Mouse (Mus musculus) neural tube, embryonic 13.5 days (tissue): ENCODE data around the gene Kctd6. TPM values are rescaled to one million over a fixed set of nuclear protein-coding genes. Genes with fewer than 3 reads are reported as not detected.

Source experiments
- ATAC-seq: fragments of 200-750 bp; cut with Nextera tagmentation; 2 replicates; pipeline ENCODE4 v1.8.0; 2017; ENCODE audit warnings: low read depth, mild to moderate bottlenecking, moderate TSS enrichment, moderate library complexity
- H3K27ac ChIP-seq: fragments of 300-500 bp; sonication (generic); replicated peaks from 2 replicates; pipeline ENCODE4 v1.5.1; 2015; ENCODE audit warnings: moderate library complexity, mild to moderate bottlenecking, inconsistent platforms
- H3K27me3 ChIP-seq: fragments of 300-500 bp; sonication (generic); 2 replicates; pipeline ENCODE4 v1.6.1; 2015; ENCODE audit warnings: mild to moderate bottlenecking, inconsistent platforms
- H3K36me3 ChIP-seq: fragments of 300-500 bp; sonication (generic); 2 replicates; pipeline ENCODE4 v1.6.1; 2015; ENCODE audit warnings: mild to moderate bottlenecking, inconsistent platforms
- H3K4me1 ChIP-seq: fragments of 300-500 bp; sonication (generic); replicated peaks from 2 replicates; pipeline ENCODE4 v1.6.1; 2015; ENCODE audit warnings: inconsistent platforms
- H3K4me2 ChIP-seq: fragments of 300-500 bp; sonication (generic); 2 replicates; pipeline ENCODE4 v1.6.1; 2015; ENCODE audit warnings: inconsistent platforms, mild to moderate bottlenecking, moderate library complexity
- H3K4me3 ChIP-seq: fragments of 300-500 bp; sonication (generic); 2 replicates; pipeline ENCODE4 v1.5.1; 2015; ENCODE audit warnings: mild to moderate bottlenecking, inconsistent platforms
- H3K9ac ChIP-seq: fragments of 300-500 bp; sonication (generic); 2 replicates; pipeline ENCODE4 v1.6.1; 2015; ENCODE audit warnings: moderate library complexity, mild to moderate bottlenecking, inconsistent platforms
- H3K9me3 ChIP-seq: fragments of 300-500 bp; sonication (generic); 2 replicates; pipeline ENCODE4 v1.6.1; 2016; ENCODE audit warnings: inconsistent platforms
- WGBS: fragments of 180-500 bp; shearing (Covaris S2); methylation state at CpG from one replicate; pipeline ENCODE4 v1.1.7; 2015; 5-methylcytosine and 5-hydroxymethylcytosine counted together
- polyA plus RNA-seq: library from polyadenylated mRNA; unstranded; fragments of >200 nt; fragmentation: Nextera tagmentation; extraction: Ambion mirVana; gene quantifications from 2 replicates; pipeline ENCODE4 v1.2.1, GENCODE M21; 2015

Kctd6 gene
- polyA plus RNA-seq, 1 experiment from 2014 or later = 18.7 TPM

DNA sequence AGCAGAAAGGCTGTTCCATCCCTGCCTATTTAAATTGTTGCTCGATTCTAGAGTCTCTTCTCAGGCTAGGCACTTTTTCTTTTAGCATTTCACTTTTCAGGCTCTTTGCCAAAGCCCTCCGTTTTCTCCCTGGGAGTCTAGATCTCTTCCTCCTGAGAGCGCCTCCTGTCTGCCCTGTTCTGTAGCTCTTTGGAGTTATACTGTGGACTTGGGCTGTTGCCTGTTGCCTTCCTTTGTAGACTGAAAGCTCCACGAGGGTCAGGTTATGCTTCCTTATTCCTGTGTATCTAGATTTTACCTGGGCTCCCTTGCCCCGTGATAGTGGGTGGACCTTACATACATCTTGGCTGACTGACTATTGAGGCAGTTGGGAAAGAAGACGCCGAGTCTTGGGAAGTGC, 4.3 kb downstream of the Kctd6 start:
- ATAC-seq = no peak
- Histone ChIP-seq H3K4me3 (no peak overlapping the region), H3K36me3 (peaks cover 12% of the 10 kb centered on the region), H3K4me2 (peak overlapping the region; percentile 18), H3K27me3 (peaks cover 22% of the 10 kb centered on the region), H3K4me1 (peaks cover 44% of the 10 kb centered on the region), H3K9ac (no peak overlapping the region), H3K27ac (no peak overlapping the region), H3K9me3 (no peaks in the 10 kb centered on the region)
- WGBS = 40% methylated on average over 7 of the region's 7 CpGs

DNA sequence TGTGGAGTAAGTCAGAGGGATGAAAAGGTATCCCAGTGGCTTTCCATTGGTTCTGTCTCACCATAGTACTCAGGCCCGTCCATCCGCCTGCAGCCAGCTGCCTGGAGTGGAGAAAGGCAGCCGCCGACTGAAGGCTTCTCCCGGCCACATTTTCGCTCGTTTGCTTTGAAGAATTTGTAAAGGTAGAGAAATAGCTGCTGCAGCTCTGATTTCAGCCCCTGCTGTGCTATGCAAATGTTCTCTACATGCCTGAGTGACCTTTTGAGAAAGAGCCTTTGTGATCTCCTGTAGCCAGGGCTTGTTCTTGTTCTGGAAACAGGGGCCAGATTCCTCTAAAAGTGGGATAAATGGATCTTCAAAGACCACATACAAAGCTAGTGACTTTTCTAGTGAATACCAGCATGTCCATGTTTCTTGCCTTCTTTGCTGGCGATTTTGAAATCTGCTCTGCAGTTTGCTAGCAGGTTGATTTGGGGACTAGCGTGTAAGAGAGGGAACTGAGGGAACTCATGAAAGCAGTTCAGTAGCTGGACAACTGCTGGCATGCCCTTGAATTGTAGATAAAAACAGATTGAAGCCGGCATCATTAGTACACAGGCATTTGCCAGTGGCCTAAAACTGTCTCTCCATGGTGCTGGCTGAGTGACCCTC, 4.9 kb downstream of the Kctd6 start:
- peak overlapping the region; percentile 52 for H3K27ac ChIP-seq
- peak overlapping the region; percentile 31; the same call in 1 of the 2 replicates for H3K9ac ChIP-seq
- H3K4me3 ChIP-seq = no peak overlapping the region
- peak overlapping the region; percentile 18 for H3K4me2 ChIP-seq
- peaks cover 22% of the 10 kb centered on the region for H3K27me3 ChIP-seq
- ATAC-seq = no peak
- WGBS = 9% methylated on average over 10 of the region's 10 CpGs
- H3K9me3 ChIP-seq = no peaks in the 10 kb centered on the region
- H3K36me3 ChIP-seq = peaks cover 16% of the 10 kb centered on the region
- H3K4me1 ChIP-seq = peaks cover 44% of the 10 kb centered on the region

DNA sequence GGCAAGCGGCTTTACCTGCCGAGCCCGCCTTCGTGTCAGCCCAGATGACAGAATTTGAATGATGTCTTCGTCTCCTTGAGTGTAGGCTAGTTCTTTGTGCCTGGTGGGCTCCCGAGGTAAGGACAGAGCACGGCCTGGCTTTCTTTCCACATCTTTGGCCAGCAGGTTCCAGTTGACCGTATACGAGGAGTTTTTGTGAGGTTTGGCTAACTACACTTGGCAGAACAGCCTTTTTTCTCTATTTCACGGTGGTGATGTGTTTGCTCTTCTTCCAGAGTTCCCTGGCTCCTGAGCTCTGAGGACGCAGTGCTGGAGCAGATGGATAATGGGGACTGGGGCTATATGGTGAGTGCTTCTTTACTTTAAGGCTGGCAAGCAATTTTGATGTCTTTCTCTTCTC, 5.9 kb downstream of the Kctd6 start:
- Histone ChIP-seq H3K4me2 (no peak overlapping the region), H3K36me3 (peaks cover 16% of the 10 kb centered on the region), H3K27me3 (peaks cover 22% of the 10 kb centered on the region), H3K4me1 (peaks cover 40% of the 10 kb centered on the region), H3K9me3 (no peaks in the 10 kb centered on the region), H3K9ac (no peak overlapping the region), H3K4me3 (no peak overlapping the region), H3K27ac (no peak overlapping the region)
- WGBS = 40% methylated on average over 11 of the region's 11 CpGs
- no peak for ATAC-seq

GRCm38 (mm10) chr14:8220306-8220705, 6.4 kb downstream of the Kctd6 start:
- Histone ChIP-seq H3K4me3 (no peak overlapping the region), H3K36me3 (peaks cover 16% of the 10 kb centered on the region), H3K27me3 (peaks cover 19% of the 10 kb centered on the region), H3K4me1 (peaks cover 36% of the 10 kb centered on the region), H3K4me2 (no peak overlapping the region), H3K27ac (no peak overlapping the region), H3K9ac (no peak overlapping the region), H3K9me3 (no peaks in the 10 kb centered on the region)
- ATAC-seq = no peak
- 64% methylated on average over 7 of the region's 7 CpGs for WGBS

GRCm38 (mm10) chr14:8220912-8221311, 7.0 kb downstream of the Kctd6 start:
- Histone ChIP-seq H3K27ac (no peak overlapping the region), H3K27me3 (peaks cover 13% of the 10 kb centered on the region), H3K4me3 (no peak overlapping the region), H3K9ac (no peak overlapping the region), H3K9me3 (no peaks in the 10 kb centered on the region), H3K4me1 (peaks cover 29% of the 10 kb centered on the region), H3K36me3 (peaks cover 16% of the 10 kb centered on the region), H3K4me2 (no peak overlapping the region)
- no peak for ATAC-seq
- WGBS = 97% methylated on average over 2 of the region's 2 CpGs

- Histone ChIP-seq H3K9ac (no peak overlapping the region), H3K27ac (no peak overlapping the region), H3K4me3 (no peak overlapping the region), H3K36me3 (peaks cover 16% of the 10 kb centered on the region), H3K27me3 (0 out of 2 replicates have a peak, but pooled peaks cover 1% of the 10 kb centered on the region), H3K9me3 (no peaks in the 10 kb centered on the region), H3K4me2 (no peak overlapping the region), H3K4me1 (peaks cover 22% of the 10 kb centered on the region)
- ATAC-seq = no peak
- 95% methylated on average over 16 of the region's 16 CpGs for WGBS
Measured at GRCm38 (mm10) chr14:8222561-8222960, 8.6 kb downstream of the Kctd6 start.

GRCm38 (mm10) chr14:8223506-8224293, 9.8 kb downstream of the Kctd6 start:
- Histone ChIP-seq H3K4me3 (no peak overlapping the region), H3K36me3 (peaks cover 16% of the 10 kb centered on the region), H3K4me1 (peaks cover 14% of the 10 kb centered on the region), H3K27ac (no peak overlapping the region), H3K9me3 (no peaks in the 10 kb centered on the region), H3K9ac (no peak overlapping the region), H3K4me2 (no peak overlapping the region), H3K27me3 (no peaks in the 10 kb centered on the region)
- 91% methylated on average over 10 of the region's 10 CpGs for WGBS
- no peak for ATAC-seq

DNA sequence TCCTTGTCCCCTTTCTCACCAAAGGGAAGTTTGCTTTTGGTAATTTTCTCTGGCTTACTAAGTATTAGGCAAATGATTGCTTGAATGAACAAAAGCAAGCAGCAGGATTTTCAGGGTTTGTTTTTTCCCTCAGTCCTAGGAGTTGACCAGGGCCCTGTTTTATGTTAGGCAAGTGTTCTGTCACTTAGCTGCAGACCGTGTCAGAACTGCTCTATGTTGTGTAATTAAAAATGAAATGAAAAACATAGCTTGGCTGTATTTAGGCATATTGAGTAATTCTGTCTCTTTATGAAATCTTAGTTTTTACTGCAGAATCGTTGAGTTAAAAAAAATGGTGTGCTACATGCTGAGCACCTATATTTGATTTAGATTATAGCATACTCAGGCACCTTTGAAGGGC, 10.9 kb downstream of the Kctd6 start:
- H3K36me3 ChIP-seq = peaks cover 16% of the 10 kb centered on the region
- H3K9ac ChIP-seq = no peak overlapping the region
- no peak for ATAC-seq
- peaks cover 3% of the 10 kb centered on the region for H3K4me1 ChIP-seq
- H3K4me2 ChIP-seq = no peak overlapping the region
- H3K27me3 ChIP-seq = no peaks in the 10 kb centered on the region
- no peak overlapping the region for H3K4me3 ChIP-seq
- WGBS = 87% methylated on average over 2 of the region's 2 CpGs
- no peak overlapping the region for H3K27ac ChIP-seq
- no peaks in the 10 kb centered on the region for H3K9me3 ChIP-seq

DNA sequence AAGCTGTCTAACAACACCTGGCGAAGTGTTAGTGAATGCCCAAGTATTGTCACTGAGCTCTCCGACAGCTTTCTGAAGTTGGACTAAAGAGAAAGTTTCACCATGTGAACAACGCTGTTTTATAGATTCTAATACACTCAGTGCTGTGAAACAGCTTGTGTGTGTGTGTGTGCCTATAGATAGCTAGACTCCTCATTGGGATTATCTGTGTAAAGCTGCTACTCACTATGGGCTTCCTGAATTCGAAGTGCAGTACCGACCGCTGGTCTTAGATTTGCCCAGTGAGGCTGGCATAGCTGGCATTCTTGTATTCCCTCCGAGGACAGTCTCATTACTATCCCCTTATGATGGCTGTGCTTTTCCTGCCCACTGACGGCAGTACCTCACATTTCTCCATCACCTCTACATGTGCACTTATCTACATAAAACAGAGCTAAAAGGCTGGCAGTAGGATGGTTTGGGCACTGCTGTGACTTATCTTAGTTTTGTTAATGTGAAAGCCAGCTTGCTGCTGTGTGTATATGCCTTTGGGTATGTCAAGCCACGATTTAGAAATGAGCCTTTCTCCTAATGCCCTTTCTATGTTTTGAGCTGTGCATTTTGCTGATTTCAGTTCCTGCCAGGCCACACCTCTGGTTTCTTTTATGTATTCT, 15.6 kb downstream of the Kctd6 start:
- H3K9ac ChIP-seq = no peak overlapping the region
- H3K27ac ChIP-seq = no peak overlapping the region
- H3K36me3 ChIP-seq = no peaks in the 10 kb centered on the region
- no peak overlapping the region for H3K4me2 ChIP-seq
- no peaks in the 10 kb centered on the region for H3K27me3 ChIP-seq
- H3K4me1 ChIP-seq = no peaks in the 10 kb centered on the region
- no peak for ATAC-seq
- H3K9me3 ChIP-seq = no peaks in the 10 kb centered on the region
- 88% methylated on average over 9 of the region's 9 CpGs for WGBS
- H3K4me3 ChIP-seq = no peak overlapping the region

DNA sequence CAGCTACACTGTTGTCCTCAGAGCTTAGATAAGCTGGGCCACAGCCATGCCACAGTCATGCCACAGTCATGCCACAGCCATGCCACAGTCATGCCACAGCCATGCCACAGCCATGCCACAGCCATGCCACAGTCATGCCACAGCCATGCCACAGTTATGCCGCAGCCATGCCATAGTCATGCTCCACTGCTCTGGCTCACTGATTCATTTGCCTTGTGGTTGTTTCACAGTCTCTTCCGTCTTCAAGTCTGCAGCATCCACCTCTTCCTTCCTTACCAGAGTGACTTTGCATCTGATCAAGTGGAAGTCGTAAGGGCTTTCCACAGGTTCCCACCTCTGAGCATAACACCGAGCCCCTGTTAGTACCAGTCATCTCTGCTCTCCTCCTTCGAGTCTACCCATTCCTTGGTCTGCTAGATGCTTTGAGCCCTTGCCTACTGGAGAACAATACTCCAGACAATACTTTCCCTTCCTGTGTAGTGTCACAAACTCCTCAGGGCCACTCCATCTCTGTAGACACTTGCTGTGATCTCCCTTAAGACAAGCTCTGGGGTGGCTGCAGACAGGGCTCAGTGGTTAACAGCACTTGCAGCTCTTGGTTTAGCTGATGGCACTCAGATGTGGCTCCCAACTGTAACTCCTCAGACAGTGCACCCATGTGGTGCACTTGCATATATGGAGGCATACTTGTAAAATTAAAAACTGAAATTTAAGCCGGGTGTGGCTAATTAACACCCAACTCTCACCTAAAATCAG, 18.4 kb downstream of the Kctd6 start:
- Histone ChIP-seq H3K27me3 (no peaks in the 10 kb centered on the region), H3K4me1 (no peaks in the 10 kb centered on the region), H3K4me2 (no peak overlapping the region), H3K36me3 (no peaks in the 10 kb centered on the region), H3K9me3 (no peaks in the 10 kb centered on the region), H3K9ac (no peak overlapping the region), H3K27ac (no peak overlapping the region), H3K4me3 (no peak overlapping the region)
- no peak for ATAC-seq
- WGBS = 89% methylated on average over 6 of the region's 6 CpGs

DNA sequence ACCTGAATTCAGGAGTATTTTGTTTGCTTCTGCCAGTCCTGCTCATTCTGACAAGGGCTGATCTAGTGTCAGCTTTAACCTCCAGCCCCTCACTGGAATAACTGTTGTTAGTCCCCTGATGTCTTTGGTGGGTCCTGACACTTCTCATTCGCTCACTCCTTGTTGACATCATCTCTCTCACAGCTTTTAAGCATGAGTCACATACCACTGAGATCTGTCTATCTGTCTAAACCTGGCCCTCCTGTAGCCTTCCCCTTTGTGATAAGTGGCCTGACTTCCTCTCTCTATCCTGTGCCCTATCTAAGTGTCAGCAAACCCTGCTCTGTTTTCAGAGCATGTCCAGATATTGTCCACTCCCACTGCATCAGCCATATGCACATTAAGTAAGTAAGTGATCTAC, 19.3 kb downstream of the Kctd6 start:
- no peak overlapping the region for H3K27ac ChIP-seq
- no peaks in the 10 kb centered on the region for H3K27me3 ChIP-seq
- no peak overlapping the region for H3K4me2 ChIP-seq
- H3K9me3 ChIP-seq = no peaks in the 10 kb centered on the region
- no peak for ATAC-seq
- H3K4me3 ChIP-seq = no peak overlapping the region
- no peaks in the 10 kb centered on the region for H3K36me3 ChIP-seq
- WGBS = 73% methylated on average over 1 of the region's 1 CpGs
- H3K4me1 ChIP-seq = no peaks in the 10 kb centered on the region
- no peak overlapping the region for H3K9ac ChIP-seq

DNA sequence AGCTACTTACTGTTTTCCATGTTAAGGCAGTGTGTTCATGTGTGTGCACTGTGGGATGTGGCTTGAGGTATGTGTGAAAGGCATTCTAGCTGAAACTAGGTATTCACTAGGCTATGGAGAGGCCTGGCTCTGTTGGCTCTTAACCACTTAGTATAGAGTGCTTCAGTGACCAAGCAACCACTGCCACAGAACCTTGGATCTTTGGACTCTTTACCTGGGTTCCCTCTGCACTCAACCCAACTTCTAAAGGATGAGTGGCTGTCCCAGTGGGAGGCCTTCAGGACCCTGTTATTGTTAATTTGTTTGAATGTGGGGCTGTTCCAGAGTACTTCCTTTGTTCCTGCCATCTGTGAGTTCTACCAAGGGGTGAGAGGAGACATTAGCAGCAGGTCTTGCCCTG, 27.9 kb downstream of the Kctd6 start:
- no peak for ATAC-seq
- H3K36me3 ChIP-seq = no peaks in the 10 kb centered on the region
- H3K4me3 ChIP-seq = no peak overlapping the region
- no peak overlapping the region for H3K4me2 ChIP-seq
- no peaks in the 10 kb centered on the region for H3K4me1 ChIP-seq
- no peak overlapping the region for H3K27ac ChIP-seq
- no peaks in the 10 kb centered on the region for H3K27me3 ChIP-seq
- H3K9ac ChIP-seq = no peak overlapping the region
- no peaks in the 10 kb centered on the region for H3K9me3 ChIP-seq
